Mouse (Mus musculus): ENCODE measurements around the gene Sec14l2.
"Not testable (repeated sequence)": the region's sequence is repeated elsewhere in the genome, so short reads cannot be mapped to it uniquely, and the experiment has no call there.

The Sec14l2 gene

DNA sequence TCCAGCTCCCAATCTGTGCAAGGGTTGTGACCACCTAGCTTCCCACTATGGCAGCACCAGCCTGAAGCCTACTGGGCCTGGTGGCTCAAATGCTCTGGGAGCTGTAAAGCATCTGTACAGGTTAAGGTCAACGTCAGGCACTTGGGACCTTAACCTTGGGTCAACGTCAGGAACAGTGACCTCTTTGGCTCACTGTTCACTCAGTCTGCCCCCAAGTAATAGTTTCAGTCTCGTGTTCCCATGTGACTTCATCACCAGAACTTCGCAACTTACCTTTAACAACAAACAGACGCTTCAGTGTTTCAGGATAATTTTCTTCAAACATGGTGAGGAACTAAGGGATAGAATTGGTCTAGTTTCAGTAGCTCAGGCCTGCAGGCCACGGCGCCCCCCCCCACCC lies 14.5 kb downstream of the Sec14l2 start:
- in situ Hi-C loops (cut with MboI; ENCODE audit: low pct_unique_long_range_greater_than_20kb in 1 of 2, low sequenced_read_pairs in 2 of 2, unreplicated experiment in 1 of 2), result no loop called here

DNA sequence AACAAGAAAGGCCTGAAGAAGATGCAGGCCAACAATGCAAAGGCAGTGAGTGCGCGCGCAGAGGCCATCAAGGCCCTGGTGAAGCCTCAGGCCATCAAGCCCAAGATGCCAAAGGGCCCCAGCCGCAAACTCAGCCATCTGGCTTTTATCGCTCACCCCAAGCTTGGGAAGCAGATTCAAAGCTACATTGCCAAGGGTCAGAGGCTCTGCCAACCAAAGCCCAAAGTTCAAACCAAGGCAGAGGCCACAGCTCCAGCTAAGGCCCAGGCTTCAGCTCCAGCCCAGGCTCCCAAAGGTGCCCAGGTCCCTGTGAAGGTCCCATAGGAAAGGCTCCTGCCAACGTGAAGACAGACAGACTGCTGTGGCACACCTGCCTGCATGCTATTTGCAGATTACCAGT lies 15.3 kb downstream of the Sec14l2 start:
- in situ Hi-C loops (cut with MboI; ENCODE audit: low pct_unique_long_range_greater_than_20kb in 1 of 2, low sequenced_read_pairs in 2 of 2, unreplicated experiment in 1 of 2), result not testable (repeated sequence)

GRCm38 (mm10) chr11:4105444-4105843 lies 17.8 kb downstream of the Sec14l2 start:
- in situ Hi-C loops (cut with MboI; ENCODE audit: low pct_unique_long_range_greater_than_20kb in 1 of 2, low sequenced_read_pairs in 2 of 2, unreplicated experiment in 1 of 2), result no loop called here

DNA sequence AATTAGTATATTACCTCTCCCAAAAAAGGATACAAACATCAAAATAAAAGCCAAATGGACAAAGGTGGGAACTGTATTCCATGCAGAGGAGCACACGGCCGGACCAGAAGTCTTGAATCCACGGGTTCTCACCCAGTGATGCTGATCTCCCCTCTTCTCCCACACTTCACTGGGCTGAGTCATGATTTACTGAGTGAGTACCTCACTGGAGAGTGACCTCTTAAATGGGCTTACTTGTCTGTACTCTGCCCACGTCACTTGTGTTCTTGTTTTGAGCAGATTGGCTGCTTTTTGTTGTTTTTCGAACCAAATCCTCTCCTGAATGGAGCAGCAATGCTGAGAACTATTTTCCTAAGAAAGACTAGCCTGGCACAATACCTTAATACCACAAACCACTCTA lies 18.2 kb downstream of the Sec14l2 start:
- in situ Hi-C loops (cut with MboI; ENCODE audit: low pct_unique_long_range_greater_than_20kb in 1 of 2, low sequenced_read_pairs in 2 of 2, unreplicated experiment in 1 of 2), result no loop called here

- in situ Hi-C loops (cut with MboI; ENCODE audit: low pct_unique_long_range_greater_than_20kb in 1 of 2, low sequenced_read_pairs in 2 of 2, unreplicated experiment in 1 of 2), result no loop called here
Observed at GRCm38 (mm10) chr11:4103522-4103921, 19.7 kb downstream of the Sec14l2 start.

GRCm38 (mm10) chr11:4101851-4102250 lies 21.4 kb downstream of the Sec14l2 start:
- in situ Hi-C loops (cut with MboI; ENCODE audit: low pct_unique_long_range_greater_than_20kb in 1 of 2, low sequenced_read_pairs in 2 of 2, unreplicated experiment in 1 of 2), result no loop called here

DNA sequence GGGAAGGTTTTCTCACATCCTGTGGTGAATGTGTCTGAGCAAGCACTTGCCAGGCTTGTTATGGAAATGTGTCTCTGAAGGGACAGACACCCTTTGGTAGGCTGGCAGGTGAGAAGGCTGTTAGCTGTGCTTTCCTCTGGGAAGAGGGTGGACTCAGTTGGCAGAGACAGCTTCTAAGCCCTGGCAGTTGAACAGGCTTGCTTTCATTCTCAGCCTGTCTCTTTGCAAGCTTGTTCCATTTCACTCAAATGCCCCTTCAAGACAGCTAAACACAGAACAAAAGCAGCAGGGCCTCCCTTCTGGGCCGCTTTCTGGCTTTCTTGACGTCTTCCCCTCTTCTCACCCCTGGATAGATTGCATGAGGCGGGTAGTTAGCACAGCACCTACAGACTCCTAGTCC lies 23.8 kb downstream of the Sec14l2 start:
- in situ Hi-C loops (cut with MboI; ENCODE audit: low pct_unique_long_range_greater_than_20kb in 1 of 2, low sequenced_read_pairs in 2 of 2, unreplicated experiment in 1 of 2), result no loop called here

GRCm38 (mm10) chr11:4098816-4099215 lies 24.4 kb downstream of the Sec14l2 start:
- in situ Hi-C loops (cut with MboI; ENCODE audit: low pct_unique_long_range_greater_than_20kb in 1 of 2, low sequenced_read_pairs in 2 of 2, unreplicated experiment in 1 of 2), result no loop called here

DNA sequence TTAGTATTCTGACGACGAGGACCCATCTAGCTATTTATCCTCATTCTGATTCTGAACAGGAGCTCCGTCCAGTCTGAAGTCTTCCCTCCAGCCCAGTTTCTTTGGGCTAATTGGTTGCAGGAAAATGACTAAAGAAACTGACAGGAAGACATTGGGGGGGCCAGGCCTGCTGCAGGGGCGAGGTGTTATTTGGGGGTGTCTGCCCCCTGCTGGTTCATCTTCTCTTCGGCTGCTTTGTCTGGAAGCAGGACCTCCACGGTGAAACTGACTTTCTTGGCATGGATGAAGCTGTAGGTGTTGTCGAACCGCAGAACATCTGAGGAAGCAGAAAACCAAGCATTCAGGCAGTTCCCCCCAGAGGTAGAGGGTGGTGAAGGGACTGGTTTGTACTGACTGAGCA lies 25.1 kb downstream of the Sec14l2 start:
- in situ Hi-C loops (cut with MboI; ENCODE audit: low pct_unique_long_range_greater_than_20kb in 1 of 2, low sequenced_read_pairs in 2 of 2, unreplicated experiment in 1 of 2), result no loop called here

GRCm38 (mm10) chr11:4097091-4097621 lies 26.1 kb downstream of the Sec14l2 start:
- in situ Hi-C loops (cut with MboI; ENCODE audit: low pct_unique_long_range_greater_than_20kb in 1 of 2, low sequenced_read_pairs in 2 of 2, unreplicated experiment in 1 of 2), result no loop called here

DNA sequence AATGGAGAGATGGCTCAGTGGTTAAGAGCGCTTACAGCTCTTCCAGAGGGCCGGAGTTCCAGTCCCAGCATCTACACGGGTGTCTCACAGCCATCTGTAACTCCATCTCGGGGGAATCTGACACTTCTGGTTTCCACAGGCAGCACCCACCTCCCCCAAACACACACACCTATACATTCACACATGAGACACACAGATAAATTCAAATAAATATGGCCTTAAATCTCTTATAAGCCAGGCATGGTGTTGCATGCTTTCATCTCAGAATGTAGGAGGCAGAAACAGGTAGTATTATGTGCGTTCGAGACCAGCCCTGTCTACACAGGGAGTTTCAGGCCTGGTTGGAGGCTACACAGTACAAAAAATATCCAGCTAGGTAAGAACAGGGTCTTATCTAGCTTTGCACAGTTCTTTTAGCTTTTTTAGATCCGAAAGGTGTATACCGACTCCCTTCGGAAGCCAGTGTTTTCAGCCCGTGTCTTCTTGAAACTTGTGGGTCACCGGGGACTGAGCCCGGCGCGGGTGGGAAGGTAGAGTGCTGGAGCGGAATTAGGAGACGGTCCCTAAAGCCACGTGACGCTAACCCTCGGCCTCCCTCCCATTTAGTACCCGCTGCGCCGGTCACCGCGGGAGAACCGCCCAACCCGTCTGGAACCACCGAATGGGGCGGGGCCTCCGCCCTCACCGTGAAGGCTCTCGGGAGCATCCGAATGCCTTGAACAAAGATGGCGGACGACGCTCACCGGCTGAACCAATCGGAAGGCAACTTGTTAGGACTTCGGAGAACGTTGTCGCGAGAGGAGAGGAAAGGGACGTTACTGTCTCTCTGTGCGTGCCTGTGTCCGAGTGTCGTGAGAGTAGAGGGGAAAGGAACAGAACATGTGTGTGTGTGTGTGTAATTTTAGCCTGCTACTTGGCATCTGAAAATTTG lies 26.9 kb downstream of the Sec14l2 start:
- in situ Hi-C loops (cut with MboI; ENCODE audit: low pct_unique_long_range_greater_than_20kb in 1 of 2, low sequenced_read_pairs in 2 of 2, unreplicated experiment in 1 of 2), result no loop called here

DNA sequence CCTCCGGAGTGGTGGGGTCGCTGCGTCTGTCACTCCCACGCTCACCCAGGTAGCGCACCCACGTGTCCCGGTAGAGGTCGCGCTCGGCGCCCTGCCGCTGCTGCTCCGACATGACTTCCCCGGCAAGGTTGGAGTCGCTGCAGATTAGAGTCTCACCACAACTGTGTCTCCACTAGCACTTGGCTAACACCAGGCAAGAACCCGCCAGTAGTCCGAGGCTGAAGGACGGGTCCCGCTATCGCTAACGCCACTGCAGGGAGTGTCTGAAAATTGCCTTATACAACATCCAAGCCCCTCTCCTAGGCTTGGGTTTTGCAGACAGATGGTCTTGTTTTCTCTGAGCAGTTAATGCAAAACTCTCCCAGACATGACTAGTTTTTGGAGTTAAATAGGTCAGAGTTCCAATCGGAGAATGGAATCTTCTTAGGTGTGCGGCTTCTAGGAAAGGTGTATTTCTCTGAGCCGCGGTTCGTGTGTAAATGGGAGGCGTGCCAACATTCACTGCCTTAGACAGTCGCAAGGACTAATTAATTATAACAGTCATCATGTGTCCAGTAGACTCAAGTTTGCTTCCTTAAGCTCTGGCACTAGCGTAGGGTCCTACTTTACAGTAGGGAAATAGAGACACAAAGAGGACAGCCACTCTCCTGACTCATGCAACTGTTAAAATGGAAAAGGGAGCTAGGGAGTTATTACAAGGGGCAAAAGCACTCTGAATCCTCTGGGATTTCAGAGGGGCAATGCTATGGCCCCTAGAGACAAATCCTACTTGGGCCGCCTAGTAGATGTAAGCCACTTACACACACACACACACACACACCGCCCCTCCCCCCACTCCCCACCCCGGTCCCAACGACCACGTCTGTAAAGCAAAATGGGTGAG lies 27.8 kb downstream of the Sec14l2 start, which contains the start of gene Mtfp1:
TSS of gene Mtfp1 (minus strand) at position 275 of the 883 bp plus-strand sequence.
- in situ Hi-C loops (cut with MboI; ENCODE audit: low pct_unique_long_range_greater_than_20kb in 1 of 2, low sequenced_read_pairs in 2 of 2, unreplicated experiment in 1 of 2), result no loop called here

GRCm38 (mm10) chr11:4094378-4095170 lies 28.6 kb downstream of the Sec14l2 start:
- in situ Hi-C loops (cut with MboI; ENCODE audit: low pct_unique_long_range_greater_than_20kb in 1 of 2, low sequenced_read_pairs in 2 of 2, unreplicated experiment in 1 of 2), result no loop called here

GRCm38 (mm10) chr11:4093459-4094377 lies 29.5 kb downstream of the Sec14l2 start:
- in situ Hi-C loops (cut with MboI; ENCODE audit: low pct_unique_long_range_greater_than_20kb in 1 of 2, low sequenced_read_pairs in 2 of 2, unreplicated experiment in 1 of 2), result no loop called here

GRCm38 (mm10) chr11:4087267-4087666 lies 35.9 kb downstream of the Sec14l2 start:
- in situ Hi-C loops (cut with MboI; ENCODE audit: low pct_unique_long_range_greater_than_20kb in 1 of 2, low sequenced_read_pairs in 2 of 2, unreplicated experiment in 1 of 2), result no loop called here

DNA sequence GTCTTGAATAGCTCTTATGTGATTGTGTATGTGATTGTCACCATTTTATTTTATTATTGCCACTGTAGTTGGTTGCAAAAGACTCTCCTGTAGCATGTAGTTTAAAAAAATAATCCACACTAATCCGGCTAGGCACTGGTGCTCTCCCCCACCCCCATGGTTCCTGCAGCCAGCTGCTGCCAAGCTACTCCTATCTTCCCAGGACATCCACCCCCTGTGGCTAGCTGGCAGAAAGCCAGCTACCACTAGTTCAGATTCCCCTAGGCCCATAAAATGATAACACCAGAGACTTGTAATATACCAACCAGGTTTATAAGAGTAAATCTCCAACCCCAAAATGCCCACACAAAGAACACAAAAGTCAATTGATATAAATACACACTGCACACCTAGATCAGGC lies 37.0 kb downstream of the Sec14l2 start:
- in situ Hi-C loops (cut with MboI; ENCODE audit: low pct_unique_long_range_greater_than_20kb in 1 of 2, low sequenced_read_pairs in 2 of 2, unreplicated experiment in 1 of 2), result no loop called here

GRCm38 (mm10) chr11:4083316-4084078 lies 39.7 kb downstream of the Sec14l2 start:
- in situ Hi-C loops (cut with MboI; ENCODE audit: low pct_unique_long_range_greater_than_20kb in 1 of 2, low sequenced_read_pairs in 2 of 2, unreplicated experiment in 1 of 2), result loop anchor here in 1 of 2 experiments (5.0 kb wide), 1 partner anchor 71 kb away; no protein-coding TSS in a partner anchor
